Mouse (Mus musculus): ENCODE results near the gene Acacb.

The Acacb gene

DNA sequence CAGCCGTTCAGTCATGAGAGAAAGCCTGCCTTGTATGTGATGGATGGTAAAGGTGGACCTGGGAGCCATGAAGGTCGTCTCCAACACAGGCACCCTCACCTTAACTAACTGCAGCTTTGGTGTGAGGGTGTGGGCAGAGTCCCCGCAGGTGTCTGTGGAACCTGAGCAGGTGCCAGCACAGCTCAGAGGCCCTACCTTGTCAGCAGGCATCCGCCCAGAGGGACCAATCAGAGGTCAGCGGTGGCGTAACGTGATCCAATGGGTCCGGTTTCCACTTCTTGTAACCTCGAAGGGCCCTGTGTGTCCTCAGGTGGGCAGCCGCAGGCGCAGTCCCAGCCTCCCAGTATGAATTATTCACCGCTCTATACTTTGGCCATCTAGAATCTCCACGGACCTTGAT lies 142.5 kb downstream of the Acacb start, which contains the start of gene Myo1h:
Gene Myo1h (plus strand): TSS at position 293 of the 400 bp plus-strand sequence.
- TF ChIP-seq GATA4 (IDR thresholded peaks at IDR 0.05; ENCODE audit: insufficient replicate concordance, low read length): no peak

GRCm38 (mm10) chr5:114290004-114290403 lies 143.7 kb downstream of the Acacb start:
- no peak for TF ChIP-seq GATA4 (IDR thresholded peaks at IDR 0.05; ENCODE audit: insufficient replicate concordance, low read length)

DNA sequence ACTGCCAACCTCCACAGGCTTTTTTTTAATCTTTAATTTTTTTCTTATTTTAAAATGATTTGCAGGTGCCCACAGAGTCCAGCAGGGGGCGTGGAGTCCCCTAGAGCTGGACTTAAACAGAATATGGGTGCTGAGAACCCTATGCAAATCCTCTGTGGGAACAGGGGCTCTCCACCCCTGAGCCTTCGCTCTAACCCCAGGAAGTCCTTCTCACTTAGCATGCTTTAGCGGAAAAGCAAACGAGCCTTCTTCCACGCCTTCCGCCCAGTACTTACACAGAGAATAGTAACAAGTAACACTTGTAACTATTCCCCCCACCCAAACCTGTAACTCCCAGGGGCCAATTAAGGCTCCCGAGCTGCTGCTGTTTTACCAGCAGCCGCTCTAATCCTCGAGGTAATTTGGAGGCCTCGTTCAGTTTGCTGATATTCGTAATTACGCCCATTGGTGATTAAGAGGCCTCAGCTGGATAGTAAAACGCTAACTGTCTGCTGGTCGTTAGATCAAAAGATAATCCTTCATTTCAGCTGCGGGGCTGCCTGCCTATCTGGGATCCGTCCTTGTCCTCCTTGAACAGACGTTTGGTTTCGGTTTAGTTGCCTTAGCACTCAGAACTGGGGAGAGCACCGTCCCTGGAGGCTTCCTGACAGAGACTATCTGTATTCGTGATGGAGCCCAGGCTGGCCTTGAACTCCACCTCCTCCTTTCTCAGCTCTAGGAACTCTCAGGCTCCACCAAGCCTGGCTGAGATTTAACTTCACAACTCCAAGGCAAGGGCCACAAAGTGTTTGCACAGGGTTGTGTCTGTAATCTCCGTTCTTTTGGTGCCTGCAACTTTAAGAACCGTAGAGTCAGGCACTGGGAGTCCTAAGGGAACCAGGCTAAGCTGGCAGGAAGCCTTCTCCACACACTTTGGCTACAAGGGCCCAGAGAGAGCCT lies 150.6 kb downstream of the Acacb start:
- no peak for TF ChIP-seq GATA4 (IDR thresholded peaks at IDR 0.05; ENCODE audit: insufficient replicate concordance, low read length)

GRCm38 (mm10) chr5:114298212-114298894 lies 152.0 kb downstream of the Acacb start:
- no peak for TF ChIP-seq GATA4 (IDR thresholded peaks at IDR 0.05; ENCODE audit: insufficient replicate concordance, low read length)

DNA sequence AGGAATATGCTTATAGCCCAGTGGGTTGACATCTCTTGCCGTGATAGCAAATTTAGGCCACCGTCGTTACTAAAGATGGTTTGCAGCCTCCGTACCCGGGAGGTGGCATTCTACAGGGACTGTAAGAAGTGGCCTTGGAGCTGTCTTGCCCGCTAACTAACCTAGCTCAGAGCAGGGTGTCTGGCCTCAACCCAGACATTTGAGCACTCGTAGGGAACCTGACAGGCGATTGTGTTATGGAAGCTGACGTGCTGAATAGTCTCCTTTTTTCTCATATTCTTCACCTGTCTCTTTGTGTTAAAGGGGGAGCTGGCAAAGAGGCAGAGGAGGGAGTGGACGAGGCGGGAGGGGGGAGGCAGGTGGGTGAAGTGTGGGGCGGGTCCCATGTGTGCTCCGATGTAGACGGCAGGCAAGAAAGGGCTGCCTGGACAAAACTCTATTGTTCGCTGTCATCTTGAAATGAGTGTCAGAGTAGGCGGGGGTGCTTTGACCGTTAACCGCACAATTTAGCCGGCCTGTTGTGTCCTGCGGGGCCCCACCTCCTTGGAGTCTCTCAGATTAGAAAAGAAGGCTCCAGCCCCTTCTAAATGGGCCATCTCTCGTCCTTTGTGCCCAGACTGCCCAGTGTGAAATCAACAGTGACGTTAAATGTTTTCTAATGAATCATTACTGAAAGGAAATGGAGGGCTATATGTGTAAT lies 153.0 kb downstream of the Acacb start:
- TF ChIP-seq GATA4 (IDR thresholded peaks at IDR 0.05; ENCODE audit: insufficient replicate concordance, low read length): no peak

GRCm38 (mm10) chr5:114299883-114300610 lies 153.7 kb downstream of the Acacb start:
- no peak for TF ChIP-seq GATA4 (IDR thresholded peaks at IDR 0.05; ENCODE audit: insufficient replicate concordance, low read length)

All from liver, adult (tissue).